Mouse (Mus musculus): ENCODE results near the gene A230050P20Rik. TPM values are rescaled to one million over a fixed set of nuclear protein-coding genes. Genes with fewer than 3 reads are reported as not detected.

The A230050P20Rik gene
- polyA plus RNA-seq, 1 experiment: 4.6 TPM

DNA sequence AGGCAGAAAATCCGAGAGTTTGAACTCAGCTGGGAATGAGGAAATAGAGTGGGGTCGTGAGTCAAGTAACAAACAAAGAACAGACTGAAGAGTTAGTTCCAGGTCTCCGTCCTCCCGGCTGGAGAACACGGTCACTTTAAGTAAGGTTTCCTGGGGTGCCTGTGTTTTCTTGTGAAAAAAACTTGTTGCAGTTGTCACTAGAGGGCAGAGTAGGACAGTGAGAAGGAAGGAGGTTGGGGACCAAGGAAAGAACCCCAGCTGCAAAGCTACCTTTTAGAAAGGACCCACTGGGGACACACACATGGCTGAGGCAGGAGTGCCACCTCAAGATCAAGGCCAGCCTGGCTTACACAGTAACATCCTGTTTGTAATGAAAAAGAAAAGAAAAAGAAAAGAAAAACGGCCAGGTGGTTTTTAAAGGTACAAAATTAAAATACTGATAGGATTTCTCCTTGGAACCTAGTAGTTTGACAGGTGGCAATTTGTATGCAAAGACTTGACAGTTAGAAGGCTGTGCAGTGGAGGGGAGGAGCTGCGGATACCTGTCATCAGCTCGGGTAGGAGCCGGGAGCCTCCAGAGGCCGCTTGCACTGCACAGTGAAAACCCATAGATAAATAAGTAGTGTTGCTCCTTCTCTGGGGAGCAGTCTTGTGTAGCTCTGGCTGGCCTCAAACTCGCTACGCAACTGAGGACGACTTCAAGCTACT lies 33.2 kb downstream of the A230050P20Rik start:
- Histone ChIP-seq H3K4me3 (no peak overlapping the region), H3K27me3 (ENCODE audit: control insufficient read depth, insufficient read depth, insufficient read length) (no peaks in the 10 kb centered on the region), H3ac (ENCODE audit: control insufficient read depth, insufficient read length) (no peak overlapping the region), H3K4me2 (ENCODE audit: low read depth) (no peak overlapping the region), H3K36me3 (ENCODE audit: control insufficient read depth, insufficient read depth) (peaks cover 6% of the 10 kb centered on the region), H3K79me2 (ENCODE audit: control insufficient read depth, insufficient read depth) (peaks cover 15% of the 10 kb centered on the region)
- no peak for TF ChIP-seq MYOD1 (IDR thresholded peaks at IDR 0.05; ENCODE audit: control insufficient read depth in 1 of 3, insufficient read length in 2 of 3, low read depth in 2 of 3)
- no peak for TF ChIP-seq CEBPB (IDR thresholded peaks at IDR 0.05; ENCODE audit: insufficient read depth, poor library complexity, severe bottlenecking)
- no peak for TF ChIP-seq MAX (IDR thresholded peaks at IDR 0.05; ENCODE audit: low read depth)
- no peak for TF ChIP-seq SRF (IDR thresholded peaks at IDR 0.05; ENCODE audit: control insufficient read depth, insufficient read length, low read depth)
- TF ChIP-seq E2F4 (IDR thresholded peaks at IDR 0.05; ENCODE audit: insufficient read depth): no peak
- no peak for TF ChIP-seq USF1 (IDR thresholded peaks at IDR 0.05; ENCODE audit: low read depth)
- no peak for TF ChIP-seq POLR2A (IDR thresholded peaks at IDR 0.05; ENCODE audit: insufficient read length, low read depth)
- no peak for TF ChIP-seq TCF12 (IDR thresholded peaks at IDR 0.05; ENCODE audit: insufficient read depth, poor library complexity, severe bottlenecking)
- no peak for TF ChIP-seq POLR2AphosphoS2 (IDR thresholded peaks at IDR 0.05; ENCODE audit: insufficient read length, low read depth)

GRCm38 (mm10) chr9:20902174-20902491 lies 33.7 kb downstream of the A230050P20Rik start:
- peaks cover 6% of the 10 kb centered on the region for H3K36me3 ChIP-seq (ENCODE audit: control insufficient read depth, insufficient read depth)
- no peaks in the 10 kb centered on the region for H3K27me3 ChIP-seq (ENCODE audit: control insufficient read depth, insufficient read depth, insufficient read length)
- H3K4me2 ChIP-seq (ENCODE audit: low read depth): no peak overlapping the region
- no peak for TF ChIP-seq CEBPB (IDR thresholded peaks at IDR 0.05; ENCODE audit: insufficient read depth, poor library complexity, severe bottlenecking)
- no peak for TF ChIP-seq USF1 (IDR thresholded peaks at IDR 0.05; ENCODE audit: low read depth)
- TF ChIP-seq MYOG (IDR thresholded peaks at IDR 0.05; ENCODE audit: control insufficient read depth in 1 of 3, insufficient read depth in 1 of 3, insufficient read length in 2 of 3, low read depth in 2 of 3): no peak
- no peak for TF ChIP-seq MAX (IDR thresholded peaks at IDR 0.05; ENCODE audit: low read depth)
- TF ChIP-seq TCF3 (IDR thresholded peaks at IDR 0.05; ENCODE audit: insufficient read length, low read depth): no peak
- no peak for TF ChIP-seq TCF12 (IDR thresholded peaks at IDR 0.05; ENCODE audit: insufficient read depth, poor library complexity, severe bottlenecking)
- no peak for TF ChIP-seq MYOD1 (IDR thresholded peaks at IDR 0.05; ENCODE audit: control insufficient read depth in 1 of 3, insufficient read length in 2 of 3, low read depth in 2 of 3)
- TF ChIP-seq POLR2AphosphoS2 (IDR thresholded peaks at IDR 0.05; ENCODE audit: insufficient read length, low read depth): no peak
- no peak for TF ChIP-seq REST (IDR thresholded peaks at IDR 0.05; ENCODE audit: insufficient read depth, insufficient read length)
- TF ChIP-seq POLR2A (IDR thresholded peaks at IDR 0.05; ENCODE audit: insufficient read length, low read depth): no peak
- TF ChIP-seq SRF (IDR thresholded peaks at IDR 0.05; ENCODE audit: control insufficient read depth, insufficient read length, low read depth): no peak
- TF ChIP-seq E2F4 (IDR thresholded peaks at IDR 0.05; ENCODE audit: insufficient read depth): no peak
- no peak overlapping the region for H3ac ChIP-seq (ENCODE audit: control insufficient read depth, insufficient read length)
- peaks cover 10% of the 10 kb centered on the region for H3K79me2 ChIP-seq (ENCODE audit: control insufficient read depth, insufficient read depth)
- no peak overlapping the region for H3K4me3 ChIP-seq

- TF ChIP-seq USF1 (IDR thresholded peaks at IDR 0.05; ENCODE audit: low read depth) (no peak), MYOG (IDR thresholded peaks at IDR 0.05; ENCODE audit: control insufficient read depth in 1 of 3, insufficient read depth in 1 of 3, insufficient read length in 2 of 3, low read depth in 2 of 3) (no peak), TCF3 (IDR thresholded peaks at IDR 0.05; ENCODE audit: insufficient read length, low read depth) (no peak)
- Histone ChIP-seq H3K79me2 (ENCODE audit: control insufficient read depth, insufficient read depth) (no peaks in the 10 kb centered on the region), H3K27me3 (ENCODE audit: control insufficient read depth, insufficient read depth, insufficient read length) (no peaks in the 10 kb centered on the region), H3K4me2 (ENCODE audit: low read depth) (no peak overlapping the region), H3ac (ENCODE audit: control insufficient read depth, insufficient read length) (no peak overlapping the region), H3K36me3 (ENCODE audit: control insufficient read depth, insufficient read depth) (peaks cover 6% of the 10 kb centered on the region), H3K4me3 (no peak overlapping the region)
Observed at GRCm38 (mm10) chr9:20909948-20910347, 41.5 kb downstream of the A230050P20Rik start.

DNA sequence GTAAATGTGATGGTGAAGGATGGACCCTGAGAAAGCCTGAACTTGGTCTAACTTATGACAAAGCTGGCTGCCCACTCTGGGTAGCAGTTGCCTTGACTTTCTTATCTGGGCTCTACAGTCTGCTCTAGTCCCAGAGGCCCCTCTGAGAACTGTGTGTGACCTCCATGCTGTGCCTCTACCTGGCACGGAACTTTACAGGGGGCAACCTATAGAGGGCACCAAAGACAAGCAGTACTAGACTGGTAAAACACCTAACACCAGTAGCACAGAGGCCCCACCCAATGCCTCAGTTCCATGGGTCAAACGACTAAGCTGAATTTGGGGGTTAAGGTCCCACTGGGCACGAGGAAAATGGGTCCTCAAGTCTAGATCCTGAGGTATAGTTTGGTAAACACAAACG lies 47.7 kb downstream of the A230050P20Rik start:
- no peak overlapping the region for H3K4me3 ChIP-seq
- H3K79me2 ChIP-seq (ENCODE audit: control insufficient read depth, insufficient read depth): no peaks in the 10 kb centered on the region
- no peak overlapping the region for H3K4me2 ChIP-seq (ENCODE audit: low read depth)
- no peak overlapping the region for H3ac ChIP-seq (ENCODE audit: control insufficient read depth, insufficient read length)
- no peak for TF ChIP-seq TCF12 (IDR thresholded peaks at IDR 0.05; ENCODE audit: insufficient read depth, poor library complexity, severe bottlenecking)
- TF ChIP-seq REST (IDR thresholded peaks at IDR 0.05; ENCODE audit: insufficient read depth, insufficient read length): no peak
- TF ChIP-seq MYOD1 (IDR thresholded peaks at IDR 0.05; ENCODE audit: control insufficient read depth in 1 of 3, insufficient read length in 2 of 3, low read depth in 2 of 3): no peak
- no peak for TF ChIP-seq CEBPB (IDR thresholded peaks at IDR 0.05; ENCODE audit: insufficient read depth, poor library complexity, severe bottlenecking)
- TF ChIP-seq E2F4 (IDR thresholded peaks at IDR 0.05; ENCODE audit: insufficient read depth): no peak
- no peak for TF ChIP-seq TCF3 (IDR thresholded peaks at IDR 0.05; ENCODE audit: insufficient read length, low read depth)
- TF ChIP-seq MYOG (IDR thresholded peaks at IDR 0.05; ENCODE audit: control insufficient read depth in 1 of 3, insufficient read depth in 1 of 3, insufficient read length in 2 of 3, low read depth in 2 of 3): no peak
- TF ChIP-seq USF1 (IDR thresholded peaks at IDR 0.05; ENCODE audit: low read depth): no peak
- TF ChIP-seq SRF (IDR thresholded peaks at IDR 0.05; ENCODE audit: control insufficient read depth, insufficient read length, low read depth): no peak
- no peak for TF ChIP-seq MAX (IDR thresholded peaks at IDR 0.05; ENCODE audit: low read depth)
- TF ChIP-seq POLR2AphosphoS2 (IDR thresholded peaks at IDR 0.05; ENCODE audit: insufficient read length, low read depth): no peak
- TF ChIP-seq POLR2A (IDR thresholded peaks at IDR 0.05; ENCODE audit: insufficient read length, low read depth): no peak
- no peaks in the 10 kb centered on the region for H3K27me3 ChIP-seq (ENCODE audit: control insufficient read depth, insufficient read depth, insufficient read length)
- peaks cover 3% of the 10 kb centered on the region for H3K36me3 ChIP-seq (ENCODE audit: control insufficient read depth, insufficient read depth)

GRCm38 (mm10) chr9:20923258-20923657 lies 54.8 kb downstream of the A230050P20Rik start:
- no peaks in the 10 kb centered on the region for H3K79me2 ChIP-seq (ENCODE audit: control insufficient read depth, insufficient read depth)
- no peak overlapping the region for H3ac ChIP-seq (ENCODE audit: control insufficient read depth, insufficient read length)
- H3K36me3 ChIP-seq (ENCODE audit: control insufficient read depth, insufficient read depth): peaks cover 12% of the 10 kb centered on the region
- H3K4me2 ChIP-seq (ENCODE audit: low read depth): no peak overlapping the region
- TF ChIP-seq REST (IDR thresholded peaks at IDR 0.05; ENCODE audit: insufficient read depth, insufficient read length) (no peak), CEBPB (IDR thresholded peaks at IDR 0.05; ENCODE audit: insufficient read depth, poor library complexity, severe bottlenecking) (no peak)
- no peak overlapping the region for H3K4me3 ChIP-seq
- no peaks in the 10 kb centered on the region for H3K27me3 ChIP-seq (ENCODE audit: control insufficient read depth, insufficient read depth, insufficient read length)

Other genes starting within 250 kb of the A230050P20Rik start
- 762 TPM for gene Ubl5, start 225.8 kb upstream of the A230050P20Rik start, polyA plus RNA-seq (2012; fragmentation: generic; extraction: Trizol)
- gene Fbxl12, start 223.9 kb upstream of the A230050P20Rik start, polyA plus RNA-seq (2012; fragmentation: generic; extraction: Trizol): 10.6 TPM
- gene Pin1, start 216.5 kb upstream of the A230050P20Rik start, polyA plus RNA-seq (2012; fragmentation: generic; extraction: Trizol): 36.8 TPM
- gene Olfm2, start 122.3 kb upstream of the A230050P20Rik start, polyA plus RNA-seq (2012; fragmentation: generic; extraction: Trizol): 0.11 TPM
- 70.3 TPM for gene Col5a3, start 53.6 kb upstream of the A230050P20Rik start, polyA plus RNA-seq (2012; fragmentation: generic; extraction: Trizol)
- not detected for gene Rdh8, start 50.1 kb upstream of the A230050P20Rik start, polyA plus RNA-seq (2012; fragmentation: generic; extraction: Trizol)
- 12.6 TPM for gene Angptl6, start 11.1 kb downstream of the A230050P20Rik start, polyA plus RNA-seq (2012; fragmentation: generic; extraction: Trizol)
- 44.3 TPM for gene Ppan, start 19.5 kb downstream of the A230050P20Rik start, polyA plus RNA-seq (2012; fragmentation: generic; extraction: Trizol)
- 202 TPM for gene Eif3g, start 30.0 kb downstream of the A230050P20Rik start, polyA plus RNA-seq (2012; fragmentation: generic; extraction: Trizol)
- gene Dnmt1, start 91.2 kb downstream of the A230050P20Rik start, polyA plus RNA-seq (2012; fragmentation: generic; extraction: Trizol): 22.1 TPM
- gene S1pr2, start 108.1 kb downstream of the A230050P20Rik start, polyA plus RNA-seq (2012; fragmentation: generic; extraction: Trizol): 5.5 TPM
- 110 TPM for gene Mrpl4, start 134.1 kb downstream of the A230050P20Rik start, polyA plus RNA-seq (2012; fragmentation: generic; extraction: Trizol)
- 0.06 TPM for gene Icam1, start 147.3 kb downstream of the A230050P20Rik start, polyA plus RNA-seq (2012; fragmentation: generic; extraction: Trizol)
- gene Icam4, start 160.7 kb downstream of the A230050P20Rik start, polyA plus RNA-seq (2012; fragmentation: generic; extraction: Trizol): 0.73 TPM
- gene Icam5, start 163.4 kb downstream of the A230050P20Rik start, polyA plus RNA-seq (2012; fragmentation: generic; extraction: Trizol): 0.25 TPM
- 0.26 TPM for gene Zglp1, start 198.5 kb downstream of the A230050P20Rik start, polyA plus RNA-seq (2012; fragmentation: generic; extraction: Trizol)
- 0.42 TPM for gene Gm49373, start 204.5 kb downstream of the A230050P20Rik start, polyA plus RNA-seq (2012; fragmentation: generic; extraction: Trizol)
- gene Fdx1l, start 205.0 kb downstream of the A230050P20Rik start, polyA plus RNA-seq (2012; fragmentation: generic; extraction: Trizol): 75.0 TPM
- gene Gm38431, start 223.4 kb downstream of the A230050P20Rik start, polyA plus RNA-seq (2012; fragmentation: generic; extraction: Trizol): 2.2 TPM
- gene Raver1, start 223.4 kb downstream of the A230050P20Rik start, polyA plus RNA-seq (2012; fragmentation: generic; extraction: Trizol): 24.6 TPM